Mouse (Mus musculus) heart, embryonic 15.5 days (tissue): ENCODE measurements around the gene Rapgef6. TPM values are rescaled to one million over a fixed set of nuclear protein-coding genes. Genes with fewer than 3 reads are reported as not detected.

ENCODE experiments used
- ATAC-seq: fragments of 200-750 bp; cut with Nextera tagmentation; replicated peaks from 2 replicates; pipeline ENCODE4 v1.8.0; 2017; ENCODE audit warnings: low read depth, moderate TSS enrichment; ENCODE audit not compliant: insufficient number of reproducible peaks, insufficient read depth, low FRiP score
- H3K27ac ChIP-seq: fragments of 300-500 bp; sonication (generic); 2 replicates; pipeline ENCODE4 v1.5.1; 2015; ENCODE audit warnings: mild to moderate bottlenecking, inconsistent platforms
- H3K27me3 ChIP-seq: fragments of 300-500 bp; sonication (generic); 2 replicates; pipeline ENCODE4 v1.6.1; 2015; ENCODE audit warnings: inconsistent platforms
- H3K36me3 ChIP-seq: fragments of 300-500 bp; sonication (generic); 2 replicates; pipeline ENCODE4 v1.6.1; 2015; ENCODE audit warnings: mild to moderate bottlenecking, inconsistent platforms
- H3K4me1 ChIP-seq: fragments of 300-500 bp; sonication (generic); replicated peaks from 2 replicates; pipeline ENCODE4 v1.6.1; 2015; ENCODE audit warnings: inconsistent platforms
- H3K4me2 ChIP-seq: fragments of 300-500 bp; sonication (generic); 2 replicates; pipeline ENCODE4 v1.6.1; 2015; ENCODE audit warnings: inconsistent platforms, mild to moderate bottlenecking, moderate library complexity
- H3K4me3 ChIP-seq: fragments of 300-500 bp; sonication (generic); 2 replicates; pipeline ENCODE4 v1.5.1; 2015; ENCODE audit warnings: mild to moderate bottlenecking, inconsistent platforms
- H3K9ac ChIP-seq: fragments of 300-500 bp; sonication (generic); 2 replicates; pipeline ENCODE4 v1.6.1; 2015; ENCODE audit warnings: mild to moderate bottlenecking, inconsistent platforms
- H3K9me3 ChIP-seq: fragments of 300-500 bp; sonication (generic); replicated peaks from 2 replicates; pipeline ENCODE4 v1.6.1; 2016; ENCODE audit warnings: inconsistent platforms
- WGBS: fragments of 180-500 bp; shearing (Covaris S2); methylation state at CpG from one replicate; pipeline ENCODE4 v1.1.7; 2015; ENCODE audit warnings: mixed read lengths; 5-methylcytosine and 5-hydroxymethylcytosine counted together
- microRNA-seq: library from miRNA; unstranded; fragments of <30 nt; microRNA quantifications from one replicate; pipeline ENCODE4, GENCODE M21; 2016
- polyA plus RNA-seq: library from polyadenylated mRNA; unstranded; fragments of >200 nt; fragmentation: Nextera tagmentation; extraction: Ambion mirVana; gene quantifications from 2 replicates; pipeline ENCODE4 v1.2.1, GENCODE M21; 2015

The Rapgef6 gene
- polyA plus RNA-seq, 1 experiment from 2014 or later, result 30.0 TPM

DNA sequence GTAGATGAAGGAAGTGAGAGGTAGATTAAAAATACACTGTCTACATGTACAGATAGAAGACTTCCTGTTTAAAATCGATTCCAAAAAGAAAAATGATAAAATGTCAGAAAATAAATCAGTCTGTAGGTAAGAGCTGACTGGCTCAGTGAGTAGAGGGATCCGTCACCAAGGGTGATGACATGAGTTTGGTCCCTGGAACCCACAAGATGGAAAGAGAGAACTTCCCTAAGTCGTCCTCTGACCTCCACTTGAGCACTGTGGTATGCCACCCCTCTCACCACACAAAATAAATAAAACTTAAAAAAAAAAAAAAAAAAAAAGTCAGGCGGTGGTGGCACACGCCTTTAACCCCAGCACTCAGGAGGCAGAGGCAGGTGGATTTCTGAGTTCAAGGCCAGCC lies 214.3 kb downstream of the Rapgef6 start:
- WGBS, result 69% methylated on average over 4 of the region's 5 CpGs
- Histone ChIP-seq H3K4me1 (no peaks in the 10 kb centered on the region), H3K4me3 (no peak overlapping the region), H3K36me3 (peaks cover 19% of the 10 kb centered on the region; the same call in 1 of the 2 replicates), H3K27me3 (no peaks in the 10 kb centered on the region), H3K9me3 (no peaks in the 10 kb centered on the region), H3K27ac (no peak overlapping the region), H3K4me2 (no peak overlapping the region), H3K9ac (no peak overlapping the region)
- no peak for ATAC-seq

DNA sequence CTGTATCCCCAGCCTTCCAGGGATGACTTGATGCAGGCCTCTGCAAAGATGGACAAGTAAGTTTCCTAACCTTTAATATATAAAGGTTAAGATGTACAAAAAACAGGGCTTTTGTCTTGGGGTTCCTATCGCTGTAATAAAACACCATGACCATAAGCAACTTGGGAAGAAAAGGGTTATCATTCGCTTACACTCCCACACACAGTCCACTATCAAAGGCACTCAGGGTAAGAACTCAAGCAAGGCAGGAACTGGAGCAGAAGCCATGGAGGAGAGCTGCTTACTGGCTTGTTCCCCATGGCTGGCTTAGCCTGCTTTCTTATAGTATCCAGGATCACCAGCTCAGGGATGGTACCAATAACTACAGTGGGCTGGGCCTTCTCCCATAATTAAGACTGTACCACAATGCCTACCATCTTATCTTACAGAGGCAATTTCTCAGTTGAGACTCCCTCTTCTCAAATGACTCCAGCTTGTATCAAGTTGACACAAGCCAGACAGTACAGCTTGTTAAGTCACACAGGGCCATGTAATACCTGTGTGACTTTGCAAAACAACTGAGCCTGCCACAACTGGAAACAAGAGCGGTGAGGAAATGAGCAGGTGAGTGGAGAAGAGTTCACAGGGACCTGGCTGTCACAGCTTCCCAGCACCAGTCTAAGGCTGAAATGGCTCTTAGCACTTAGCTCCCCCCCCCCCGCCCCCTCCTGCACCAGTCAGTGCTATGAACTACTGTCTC lies 216.5 kb downstream of the Rapgef6 start:
- no peak overlapping the region for H3K4me3 ChIP-seq
- no peaks in the 10 kb centered on the region for H3K9me3 ChIP-seq
- H3K27me3 ChIP-seq, result no peaks in the 10 kb centered on the region
- H3K36me3 ChIP-seq, result peaks cover 17% of the 10 kb centered on the region; the same call in 1 of the 2 replicates
- ATAC-seq, result no peak
- 85% methylated on average over 4 of the region's 4 CpGs for WGBS
- H3K9ac ChIP-seq, result no peak overlapping the region
- H3K4me1 ChIP-seq, result no peaks in the 10 kb centered on the region
- H3K4me2 ChIP-seq, result no peak overlapping the region
- no peak overlapping the region for H3K27ac ChIP-seq

DNA sequence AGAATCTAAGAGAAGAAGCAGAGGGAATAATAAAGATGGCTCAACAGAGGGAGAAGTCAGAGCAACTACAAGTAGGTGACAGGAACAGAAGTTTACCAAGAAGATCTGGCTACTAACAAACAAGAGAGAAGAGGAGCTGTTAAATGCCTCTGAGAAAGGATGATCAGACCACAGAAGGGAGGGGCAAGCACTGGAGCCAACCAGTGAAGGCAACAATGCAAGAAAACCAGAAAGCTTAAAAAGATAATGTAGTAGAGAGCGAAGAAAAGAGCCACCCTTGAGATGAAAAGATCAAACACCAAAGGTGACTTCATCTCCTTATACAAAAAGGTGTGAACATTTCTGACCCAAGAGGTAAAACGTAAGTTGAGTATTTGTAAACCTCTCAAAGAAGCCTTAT lies 218.7 kb downstream of the Rapgef6 start:
- 92% methylated on average over 2 of the region's 2 CpGs for WGBS
- peaks cover 12% of the 10 kb centered on the region; the same call in 1 of the 2 replicates for H3K36me3 ChIP-seq
- no peak overlapping the region for H3K4me2 ChIP-seq
- H3K27ac ChIP-seq, result no peak overlapping the region
- H3K9me3 ChIP-seq, result no peaks in the 10 kb centered on the region
- no peak for ATAC-seq
- no peak overlapping the region for H3K9ac ChIP-seq
- H3K27me3 ChIP-seq, result no peaks in the 10 kb centered on the region
- H3K4me3 ChIP-seq, result no peak overlapping the region
- H3K4me1 ChIP-seq, result no peaks in the 10 kb centered on the region

DNA sequence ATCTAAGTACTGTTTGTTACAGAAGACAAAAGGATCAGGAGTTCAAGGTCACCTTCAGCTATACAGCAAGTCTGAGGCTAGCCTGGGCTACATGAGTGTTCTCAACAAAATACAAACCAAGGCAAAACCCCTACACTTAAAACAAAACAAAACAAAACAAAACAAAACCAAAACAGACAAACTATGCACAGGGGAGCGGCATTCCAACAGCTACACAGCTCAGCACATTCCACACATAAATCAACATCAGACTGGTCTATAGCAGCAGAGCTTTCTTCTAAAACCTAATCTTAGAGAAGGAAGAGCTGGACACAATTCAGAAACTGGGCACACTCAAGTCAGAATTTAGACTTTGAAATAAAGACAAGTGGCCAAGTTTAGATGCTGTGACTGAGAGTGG lies 221.6 kb downstream of the Rapgef6 start:
- H3K4me3 ChIP-seq, result no peak overlapping the region
- H3K27ac ChIP-seq, result peak overlapping the region; percentile 31; the same call in 1 of the 2 replicates
- H3K27me3 ChIP-seq, result no peaks in the 10 kb centered on the region
- no peaks in the 10 kb centered on the region for H3K9me3 ChIP-seq
- no peak overlapping the region for H3K4me2 ChIP-seq
- no peak overlapping the region for H3K9ac ChIP-seq
- ATAC-seq, result no peak
- peaks cover 12% of the 10 kb centered on the region; the same call in 1 of the 2 replicates for H3K36me3 ChIP-seq
- 62% methylated on average over 1 of the region's 1 CpGs for WGBS
- H3K4me1 ChIP-seq, result no peaks in the 10 kb centered on the region

Small RNAs within 50 kb of the gene (microRNA-seq; reads per million reads assigned to microRNA genes)
- not detected for gene Gm26116

Other genes with a start within 250 kb of the Rapgef6 start
- 0.47 and 0.55 TPM in 2 replicates for gene Acsl6, start 219.0 kb upstream of the Rapgef6 start, polyA plus RNA-seq
- not detected in 2 replicates for gene Meikin, start 152.2 kb upstream of the Rapgef6 start, polyA plus RNA-seq
- gene Fnip1, start 84.6 kb upstream of the Rapgef6 start, polyA plus RNA-seq, result 8.5 and 9.2 TPM in 2 replicates